Mouse (Mus musculus): ENCODE results near the gene Atg16l1.
A peak's percentile ranks its signal among the peaks of the same experiment; 100 is the strongest.
"Not testable (repeated sequence)": the region's sequence is repeated elsewhere in the genome, so short reads cannot be mapped to it uniquely, and the experiment has no call there.

Atg16l1 gene

DNA sequence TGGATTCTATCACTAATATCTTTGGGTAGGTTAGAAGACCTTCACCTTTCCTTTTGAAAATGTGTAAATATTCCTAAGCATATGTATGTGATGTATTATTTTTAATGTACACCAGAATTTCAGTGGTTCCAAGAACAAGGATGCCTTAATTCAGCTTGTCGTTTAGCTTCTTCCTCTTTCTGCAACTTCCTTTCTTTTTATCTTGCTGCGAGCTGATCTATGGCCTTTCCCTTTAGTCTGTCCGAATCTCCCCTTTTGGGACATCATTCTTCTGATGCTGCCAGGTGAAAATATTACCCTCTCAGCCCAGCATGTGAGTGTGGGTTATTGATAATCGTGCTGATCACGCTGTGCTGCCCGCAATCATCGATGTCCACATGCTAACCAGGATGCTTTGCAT is 19.2 kb downstream of the Atg16l1 start:
- no peak for DNase-seq

DNA sequence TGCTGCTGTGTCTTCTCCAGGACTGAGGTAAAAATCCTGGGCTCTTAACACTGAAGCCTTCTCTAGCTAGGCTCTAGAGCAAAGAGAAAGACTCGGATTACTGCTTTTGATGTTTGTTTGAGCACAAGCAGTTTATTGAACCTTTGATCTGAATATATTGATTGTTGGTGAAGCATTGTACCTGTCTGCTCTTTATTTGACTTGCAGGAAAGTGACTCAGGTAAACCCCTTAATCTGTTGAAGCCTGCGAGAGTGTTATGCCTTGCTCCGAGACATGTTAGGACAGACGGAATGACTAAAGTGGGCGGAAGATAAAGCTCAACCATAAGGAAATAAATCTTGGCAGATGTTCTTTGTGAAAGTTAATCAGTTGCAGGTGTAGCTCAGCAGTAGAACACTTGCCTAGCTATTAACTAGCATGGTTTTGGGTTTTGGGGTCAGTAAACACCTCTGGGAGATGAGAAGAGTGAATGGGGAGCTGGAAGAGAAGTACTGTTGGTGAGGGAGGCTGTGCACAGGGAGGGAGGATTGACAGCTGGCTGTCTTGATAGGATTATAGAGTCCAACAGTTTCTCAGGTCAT is 23.6 kb downstream of the Atg16l1 start:
- DNase-seq, result no peak

DNA sequence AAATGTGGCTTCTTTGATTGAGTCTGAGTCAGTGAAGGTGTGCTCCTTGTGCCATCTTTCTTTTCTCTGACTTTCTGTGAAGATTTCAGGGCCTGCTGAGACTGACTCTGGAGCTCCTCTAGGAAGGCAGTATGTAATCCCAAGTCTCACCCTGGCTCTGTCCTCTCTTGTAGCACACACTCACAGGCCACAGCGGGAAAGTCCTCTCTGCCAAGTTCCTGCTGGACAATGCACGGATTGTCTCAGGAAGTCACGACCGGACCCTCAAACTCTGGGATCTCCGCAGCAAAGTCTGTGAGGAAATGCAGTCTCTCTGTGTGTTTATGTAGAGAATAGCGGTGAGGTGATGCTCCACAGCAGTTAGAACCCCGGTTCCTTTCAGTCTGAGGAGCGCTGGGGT is 30.0 kb downstream of the Atg16l1 start:
- DNase-seq, result no peak

DNA sequence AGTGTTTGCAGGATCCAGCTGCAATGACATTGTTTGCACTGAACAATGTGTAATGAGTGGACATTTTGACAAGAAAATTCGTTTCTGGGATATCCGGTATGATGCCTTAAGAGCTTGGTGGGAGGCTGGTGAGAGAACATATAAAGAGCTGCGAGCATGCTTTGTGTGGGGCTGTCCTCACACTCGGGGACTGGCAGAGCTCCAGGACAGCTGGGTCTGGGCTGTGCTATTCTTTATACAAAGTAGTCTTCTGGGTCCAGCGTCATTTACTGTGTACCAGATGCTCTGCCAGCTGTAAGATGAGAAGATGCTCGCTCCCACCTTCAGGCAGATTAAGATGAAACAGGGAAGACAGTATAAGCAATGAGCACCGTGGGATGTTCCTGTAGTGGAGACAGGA is 30.6 kb downstream of the Atg16l1 start:
- no peak for DNase-seq

DNA sequence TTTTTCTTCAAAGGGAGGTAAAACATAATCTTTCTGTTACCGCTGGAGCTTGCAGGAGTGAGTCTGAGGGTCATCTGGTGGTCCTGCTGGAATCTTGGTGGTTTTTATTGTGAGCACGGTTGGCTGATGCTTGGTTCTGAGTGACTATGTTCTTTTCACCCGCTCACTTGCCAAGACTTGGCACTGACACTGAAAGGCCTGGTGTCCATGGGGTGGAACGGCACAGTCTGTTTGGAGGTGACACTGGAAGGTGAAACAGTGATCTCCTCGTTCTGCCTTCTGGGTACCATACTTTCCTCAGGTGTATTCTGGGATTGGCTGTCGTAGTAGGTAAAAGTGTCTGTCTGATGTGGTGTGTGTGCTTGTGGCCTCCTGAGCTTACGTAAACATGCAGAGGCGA is 34.0 kb downstream of the Atg16l1 start:
- no peak for DNase-seq

DNA sequence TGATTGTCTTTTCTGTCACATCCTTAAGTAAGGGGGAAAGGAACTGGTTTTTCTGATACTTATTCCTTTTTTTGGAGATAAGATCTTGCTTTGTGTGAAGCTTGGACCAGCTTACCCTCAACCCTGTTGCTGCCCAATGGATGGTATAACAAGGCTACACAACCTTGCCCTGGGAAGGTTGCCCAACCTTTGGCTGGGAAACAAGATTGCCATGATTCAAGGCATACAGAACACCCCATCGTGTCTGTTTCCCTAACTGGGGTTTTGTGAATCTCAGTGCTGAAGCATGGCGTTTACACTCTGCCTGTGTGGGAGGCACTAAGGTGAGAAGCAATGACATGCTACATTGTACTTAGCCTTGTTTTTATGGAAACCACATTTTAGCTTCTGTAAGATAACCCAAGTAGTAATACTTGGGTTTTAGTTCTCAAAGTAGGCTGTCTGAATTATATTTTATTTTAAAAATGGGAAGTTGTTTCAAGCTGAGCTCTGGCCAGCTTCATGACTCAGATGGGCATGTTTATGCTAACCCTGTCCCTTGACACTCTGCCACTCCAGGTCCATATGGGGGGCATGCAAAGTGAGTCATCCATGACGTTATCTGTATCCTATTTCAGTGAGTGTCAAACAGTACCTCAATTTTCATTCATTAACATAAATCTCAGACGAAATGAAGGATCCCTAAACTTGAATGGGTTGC is 36.9 kb downstream of the Atg16l1 start:
- DNase-seq, result no peak

DNA sequence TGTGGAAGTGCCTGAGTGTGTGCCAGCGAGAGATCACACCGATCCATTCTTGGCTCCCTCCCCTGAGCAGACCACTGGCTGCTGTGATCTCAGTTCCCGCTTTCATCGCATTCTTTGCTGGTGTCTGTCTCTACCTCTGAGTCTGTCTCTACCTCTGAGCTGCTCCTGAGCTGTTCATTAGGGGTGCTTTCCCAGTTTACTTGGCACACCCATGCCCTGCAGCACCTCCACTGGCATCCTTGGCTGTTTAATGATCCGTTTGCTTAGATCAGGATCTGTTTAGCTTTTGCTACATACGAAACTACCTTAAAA is 37.4 kb downstream of the Atg16l1 start:
- DNase-seq, result no peak

DNA sequence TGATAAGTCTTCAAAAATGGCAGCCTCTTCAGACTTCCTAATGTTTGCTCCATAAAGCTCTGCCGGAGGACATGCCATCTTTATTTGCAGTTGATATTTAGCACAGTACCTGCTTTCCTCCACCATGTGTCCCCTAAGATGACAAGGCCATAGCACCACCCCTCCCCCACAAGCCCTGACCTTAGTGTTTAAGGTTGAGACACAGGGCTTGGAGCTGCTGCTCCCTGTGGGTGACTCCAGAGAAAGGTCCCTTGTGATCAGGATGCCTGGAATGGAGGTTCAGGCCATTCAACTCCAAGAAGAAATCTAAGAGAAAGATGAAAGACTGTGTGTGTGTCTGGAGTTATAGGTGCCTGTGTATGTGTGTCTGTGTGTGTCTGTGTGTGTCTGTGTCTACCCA is 42.0 kb downstream of the Atg16l1 start:
- no peak for DNase-seq

DNA sequence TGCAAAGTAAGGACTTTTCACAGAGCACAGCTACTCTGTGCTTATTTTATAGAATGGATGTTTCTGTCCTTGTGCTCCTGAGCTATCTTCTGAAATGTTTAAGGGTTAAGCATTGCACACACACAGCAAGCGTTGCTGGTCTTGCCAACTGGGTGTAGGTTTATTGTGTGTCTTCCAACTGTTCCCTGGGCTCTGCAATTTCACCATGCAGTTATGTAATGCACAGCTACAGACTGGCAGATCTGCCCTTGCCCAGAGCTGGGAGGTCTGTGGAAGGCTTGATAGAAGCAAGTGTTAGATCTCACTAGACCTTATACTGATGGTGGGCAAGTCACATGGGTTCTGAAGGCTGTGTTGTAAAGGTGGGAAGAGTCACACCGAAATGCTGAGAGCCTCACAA is 42.6 kb downstream of the Atg16l1 start:
- no peak for DNase-seq

DNA sequence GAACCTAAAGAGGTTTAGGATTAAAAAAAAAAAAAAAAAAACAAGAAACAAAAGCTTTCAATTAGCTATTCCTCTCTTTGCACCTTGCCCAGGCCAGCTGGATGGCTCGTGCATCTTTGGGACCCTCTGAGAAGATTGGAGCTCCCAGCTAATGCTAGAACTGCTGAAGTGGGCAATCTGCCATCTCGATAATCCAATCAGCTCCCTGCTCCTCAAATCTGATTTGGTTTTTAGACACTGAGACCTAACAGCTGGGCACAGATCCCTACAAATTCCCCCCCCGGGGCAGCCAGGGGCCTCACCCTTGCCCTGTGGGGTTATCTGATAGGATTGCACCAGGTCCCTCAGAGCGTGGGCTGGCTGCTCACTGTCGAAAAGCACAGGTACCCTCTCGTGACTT is 47.9 kb downstream of the Atg16l1 start, which contains the start of gene Sag:
Sag (plus strand) TSS at position 105 of the 400 bp plus-strand sequence.
- no peak for DNase-seq

DNA sequence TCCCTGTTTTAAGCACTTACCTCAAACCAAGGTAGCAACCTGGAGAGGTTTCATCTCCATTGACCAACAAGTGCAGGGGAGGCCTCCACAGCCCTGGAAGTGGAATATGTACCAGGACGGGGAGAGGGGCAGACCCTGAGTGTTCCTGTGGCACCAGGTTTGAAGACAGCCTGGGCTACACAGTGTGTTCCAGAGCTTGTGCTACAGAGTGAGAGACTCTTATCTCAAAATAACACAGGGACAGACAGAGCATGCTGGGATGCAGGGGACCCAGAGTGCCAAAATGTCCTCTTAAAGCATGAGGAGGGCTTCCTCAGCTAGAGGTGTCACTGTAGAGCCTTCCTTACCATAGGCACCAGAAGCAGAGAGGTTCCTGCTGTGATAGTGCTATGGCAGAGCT is 52.1 kb downstream of the Atg16l1 start:
- no peak for DNase-seq

DNA sequence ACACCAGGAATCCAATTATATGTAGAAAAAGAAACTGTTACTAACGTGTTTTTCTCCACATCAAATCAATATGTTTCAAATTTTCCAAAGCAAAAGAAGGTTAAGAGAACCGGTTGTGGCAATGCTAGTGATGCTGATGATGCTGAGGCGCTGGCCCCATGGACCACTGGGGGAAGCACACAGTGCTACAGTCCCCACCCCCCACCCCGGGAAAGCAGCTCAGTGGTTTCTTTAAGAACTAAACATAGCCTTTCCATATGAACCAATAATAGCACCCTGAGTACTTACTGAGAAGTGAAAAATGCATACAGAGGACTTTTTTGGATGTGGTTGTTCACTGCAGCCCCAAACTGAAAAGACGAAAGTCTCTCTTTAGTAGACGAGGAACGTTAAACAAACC is 55.7 kb downstream of the Atg16l1 start:
- no peak for DNase-seq

DNA sequence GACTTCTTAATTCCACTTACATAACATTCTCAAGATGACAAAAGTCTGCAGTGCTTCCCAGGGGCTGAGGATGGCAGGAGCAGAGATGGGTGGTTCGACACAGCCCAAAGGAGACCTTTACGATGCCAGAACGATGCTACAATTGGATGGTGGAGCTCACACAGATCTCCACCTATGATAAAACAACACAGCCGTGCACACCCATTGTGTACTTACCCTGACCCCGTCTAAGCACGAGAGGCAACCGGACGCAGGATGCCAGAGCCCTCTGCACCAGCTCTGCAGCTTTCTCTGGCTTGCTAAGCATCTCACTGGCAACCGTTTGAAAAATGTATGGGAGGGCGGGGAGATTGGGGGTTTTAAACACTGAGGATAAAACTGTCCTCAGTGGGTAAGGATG is 56.4 kb downstream of the Atg16l1 start:
- DNase-seq, result no peak

DNA sequence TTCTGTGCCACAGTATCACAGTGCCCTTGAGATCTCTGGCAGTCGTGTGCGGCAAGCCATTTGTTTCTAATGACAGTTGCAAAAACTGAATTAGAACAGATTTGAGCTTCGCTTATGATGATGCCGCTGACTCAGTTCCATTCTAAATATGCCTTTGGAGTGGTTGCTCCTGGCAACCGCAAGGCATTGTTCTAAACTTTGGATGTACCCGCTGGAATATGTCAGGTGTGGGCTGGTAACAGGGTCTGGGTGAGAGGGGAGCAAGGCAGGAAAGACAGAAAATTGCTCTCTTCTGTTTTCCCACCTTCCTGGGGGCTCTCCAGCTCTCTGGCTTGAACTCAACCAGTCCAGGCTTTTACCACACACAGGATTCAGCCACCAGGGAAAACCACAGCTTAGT is 57.5 kb downstream of the Atg16l1 start:
- DNase-seq, result no peak

DNA sequence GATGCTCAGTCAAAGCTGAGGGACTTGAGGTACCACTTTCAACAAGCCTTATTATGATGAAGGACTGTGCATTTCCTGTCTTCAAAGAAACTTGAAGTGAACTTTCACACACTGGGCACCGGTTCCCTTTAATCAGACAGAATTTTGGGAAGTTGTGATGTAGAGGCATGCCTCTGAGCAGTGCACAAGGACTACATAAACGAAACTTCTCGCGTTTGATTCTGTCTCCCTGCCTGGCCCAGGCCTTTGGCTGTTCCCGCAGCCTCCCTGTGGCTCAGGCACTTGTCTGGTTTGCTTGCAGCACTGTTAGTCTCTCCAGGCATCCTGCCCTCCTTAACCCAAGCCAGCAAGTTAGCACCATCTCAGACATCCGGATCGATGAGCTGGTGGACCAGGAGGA is 58.0 kb downstream of the Atg16l1 start:
- DNase-seq, result no peak

DNA sequence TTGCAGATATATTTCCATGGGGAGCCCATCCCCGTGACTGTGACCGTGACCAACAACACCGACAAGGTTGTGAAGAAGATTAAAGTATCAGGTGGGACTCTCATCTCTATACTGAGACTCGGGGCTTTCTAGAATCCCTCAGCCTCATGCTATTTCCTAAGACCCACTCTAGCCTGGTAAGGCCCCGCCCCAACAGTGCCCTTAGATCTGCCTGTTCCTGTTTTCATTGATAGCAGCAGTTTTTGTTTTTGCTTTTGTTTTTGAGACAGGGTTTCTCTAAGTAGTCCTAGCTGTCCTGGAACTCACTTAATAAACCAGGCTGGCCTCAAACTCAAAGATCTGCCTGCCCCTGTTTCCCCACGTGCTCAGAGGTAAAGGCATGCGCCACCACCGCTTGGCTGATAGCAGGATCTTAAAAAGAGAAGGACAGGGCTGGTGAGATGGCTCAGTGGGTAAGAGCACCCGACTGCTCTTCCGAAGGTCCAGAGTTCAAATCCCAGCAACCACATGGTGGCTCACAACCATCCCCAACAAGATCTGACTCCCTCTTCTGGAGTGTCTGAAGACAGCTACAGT is 68.8 kb downstream of the Atg16l1 start:
- DNase-seq, result no peak

DNA sequence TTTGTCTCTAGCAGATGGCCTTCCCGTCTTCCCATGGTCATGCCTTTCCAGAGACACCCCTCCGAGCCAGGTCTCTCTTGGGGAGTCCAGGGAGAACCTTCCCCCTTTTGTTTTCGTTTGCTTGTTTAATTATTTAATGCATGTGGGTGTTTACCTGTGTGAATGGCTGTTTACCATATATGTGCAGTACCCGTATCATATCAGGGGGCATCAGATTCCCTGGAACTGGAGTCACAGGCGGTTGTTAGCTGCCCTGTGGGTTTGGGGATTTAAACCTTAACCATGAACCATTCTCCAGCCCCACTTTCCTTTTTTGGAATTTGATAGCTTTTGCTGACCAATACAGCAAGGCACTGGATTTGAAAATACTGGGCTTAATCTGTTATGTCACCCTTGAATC is 69.6 kb downstream of the Atg16l1 start:
- no peak for DNase-seq

DNA sequence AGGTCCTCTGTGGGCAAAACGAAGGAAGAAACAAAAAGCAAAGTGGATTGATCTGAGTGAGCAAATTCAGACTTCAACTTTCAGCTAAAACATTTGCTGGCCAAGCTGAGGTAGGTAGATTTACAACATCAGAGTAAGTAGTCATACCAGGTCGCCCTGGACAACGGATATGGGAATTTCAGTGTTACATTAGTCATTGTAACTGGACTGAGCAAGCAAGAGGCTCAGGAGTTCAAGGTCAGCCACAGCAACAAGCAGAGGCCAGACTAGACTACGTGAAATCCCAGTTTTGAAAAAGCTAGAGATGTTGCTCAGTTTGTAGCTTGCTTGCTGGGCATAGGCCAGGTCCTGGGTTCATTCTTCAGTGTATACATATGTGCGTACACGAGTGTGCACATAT is 70.3 kb downstream of the Atg16l1 start:
- no peak for DNase-seq

DNA sequence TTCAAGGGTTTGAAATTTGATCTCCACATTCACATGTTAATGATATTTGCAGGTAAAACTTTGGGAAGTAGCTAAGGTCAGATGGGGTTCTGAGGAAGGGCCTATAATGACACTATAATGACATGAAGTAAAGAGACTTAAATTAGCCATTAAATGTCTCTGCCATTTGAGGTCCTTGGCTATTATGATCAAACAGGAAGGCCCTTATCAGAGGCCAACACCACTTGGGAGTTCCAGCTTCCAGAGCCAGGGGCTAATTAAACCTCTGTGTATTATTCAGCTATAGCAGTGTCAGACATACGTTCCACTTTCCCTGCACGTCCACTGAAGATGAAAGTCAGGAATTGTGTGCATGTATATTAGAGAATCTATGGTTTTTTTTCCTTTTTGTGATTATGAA is 70.8 kb downstream of the Atg16l1 start:
- DNase-seq, result no peak

DNA sequence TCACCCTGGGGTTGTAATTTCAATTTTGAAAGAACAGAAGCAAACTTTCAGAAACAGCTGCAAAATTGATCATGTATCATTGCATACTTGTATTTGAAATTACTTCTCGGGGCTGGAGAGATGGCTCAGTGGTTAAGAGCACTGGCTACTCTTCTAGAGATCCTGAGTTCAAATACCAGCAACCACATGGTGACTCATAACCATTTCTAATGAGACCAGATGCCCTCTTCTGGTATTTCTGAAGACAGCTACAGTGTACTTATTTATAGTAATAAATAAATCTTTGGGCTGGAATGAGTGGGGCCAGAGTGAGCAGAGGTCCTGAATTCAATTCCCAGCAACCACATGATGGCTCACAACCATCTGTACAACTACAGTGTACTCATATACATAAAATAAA is 71.8 kb downstream of the Atg16l1 start:
- not testable (repeated sequence) for DNase-seq

DNA sequence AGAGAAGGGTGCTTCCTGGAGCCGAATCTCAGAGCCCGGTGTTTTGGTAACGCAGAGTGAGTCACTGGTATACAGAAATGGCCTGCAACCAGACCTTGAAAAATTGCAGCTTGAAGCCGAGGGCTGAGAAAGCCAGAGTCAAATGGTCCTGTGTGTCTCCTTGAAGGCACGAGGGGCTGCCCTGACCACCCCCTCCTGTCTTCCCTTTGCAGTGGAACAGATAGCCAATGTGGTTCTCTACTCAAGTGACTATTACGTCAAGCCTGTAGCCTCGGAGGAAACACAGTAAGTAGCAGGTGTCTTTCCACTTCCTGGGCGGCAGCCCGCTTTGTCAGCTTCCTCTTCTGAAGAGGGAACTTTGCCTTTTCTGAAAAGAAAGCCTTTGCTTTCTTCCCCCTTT is 72.5 kb downstream of the Atg16l1 start:
- peak; percentile 62 to 77 for DNase-seq

DNA sequence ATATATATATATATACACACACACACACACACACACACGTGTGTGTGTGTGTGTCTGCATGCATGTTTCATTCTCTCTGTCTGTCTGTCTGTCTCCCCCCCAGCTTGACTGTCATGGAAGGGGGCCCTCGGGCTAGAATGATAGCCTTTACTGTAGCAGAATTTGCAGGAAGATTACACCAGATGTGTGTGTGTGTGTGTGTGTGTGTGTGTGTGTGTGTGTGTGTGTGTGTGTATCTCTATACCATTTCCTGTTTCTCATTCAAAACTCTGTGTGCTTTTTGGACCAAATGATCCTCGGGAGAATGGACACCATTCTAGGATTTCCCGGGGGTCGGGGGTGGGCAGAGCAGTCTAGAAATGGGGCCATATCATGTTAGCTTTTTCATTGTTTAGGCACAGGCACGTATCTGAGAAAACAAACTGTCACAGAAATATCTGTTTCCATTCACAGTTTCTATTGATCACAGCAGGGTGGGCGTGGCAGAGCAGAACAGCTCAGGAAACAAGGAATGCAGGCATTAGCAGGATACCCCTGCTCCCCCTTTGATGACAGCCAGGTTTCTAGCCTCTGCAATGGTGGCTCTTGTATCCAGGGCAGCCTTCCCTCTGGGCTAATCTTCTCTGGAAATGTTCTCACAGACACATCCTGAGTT is 73.4 kb downstream of the Atg16l1 start:
- no peak for DNase-seq

DNA sequence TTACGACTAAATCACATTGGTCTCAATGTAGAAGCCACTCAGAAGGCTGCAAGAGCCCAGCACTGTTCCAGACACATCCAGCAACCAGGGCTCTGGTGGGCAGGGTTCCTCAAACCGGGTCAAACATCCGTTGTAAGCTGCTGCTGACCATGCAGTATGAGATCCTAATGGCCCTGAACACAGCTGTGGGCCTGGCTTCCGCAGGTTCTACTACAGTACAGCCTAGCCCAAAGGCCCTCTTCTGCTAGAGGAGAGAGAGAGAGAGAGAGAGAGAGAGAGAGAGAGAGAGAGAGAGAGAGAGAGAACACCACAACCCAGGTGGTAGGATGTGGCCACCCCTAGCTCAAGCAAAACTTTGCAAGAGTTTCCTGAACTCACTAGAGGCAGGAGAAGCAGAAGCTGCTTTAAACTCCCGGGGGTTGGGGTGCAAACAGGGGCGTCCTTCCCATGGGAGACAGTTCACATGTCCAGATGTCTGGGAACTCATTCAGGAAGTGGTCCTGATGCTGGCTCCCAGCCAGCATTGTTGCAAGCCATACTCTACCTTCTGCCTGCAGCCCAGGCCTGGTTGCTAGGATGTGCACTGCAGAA is 74.0 kb downstream of the Atg16l1 start:
- DNase-seq, result peak in 1 of 2 experiments; percentile 37

DNA sequence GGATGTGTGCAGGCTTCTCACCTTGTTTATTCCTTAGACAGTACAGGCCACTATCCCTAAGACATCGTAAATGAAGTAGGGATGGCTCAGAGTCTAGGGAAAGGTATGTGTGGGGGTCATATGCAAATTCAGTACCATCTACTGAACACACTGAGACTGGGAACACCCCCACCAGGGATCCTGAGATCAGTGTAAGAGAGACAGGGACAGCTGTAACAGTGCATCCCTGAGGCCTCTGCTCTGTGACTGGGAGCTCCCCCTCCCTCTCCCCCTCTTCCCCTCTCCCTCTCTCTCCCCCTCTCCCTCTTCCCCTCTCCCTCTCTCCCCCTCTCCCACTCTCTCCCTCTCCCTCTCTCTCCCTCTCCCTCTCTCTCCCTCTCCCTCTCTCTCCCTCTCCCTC is 80.8 kb downstream of the Atg16l1 start:
- DNase-seq, result no peak

Data from spleen, adult 18-20 months (tissue).